8 mouse cellular contexts compared by ENCODE assay signal in the genomic region with DNA sequence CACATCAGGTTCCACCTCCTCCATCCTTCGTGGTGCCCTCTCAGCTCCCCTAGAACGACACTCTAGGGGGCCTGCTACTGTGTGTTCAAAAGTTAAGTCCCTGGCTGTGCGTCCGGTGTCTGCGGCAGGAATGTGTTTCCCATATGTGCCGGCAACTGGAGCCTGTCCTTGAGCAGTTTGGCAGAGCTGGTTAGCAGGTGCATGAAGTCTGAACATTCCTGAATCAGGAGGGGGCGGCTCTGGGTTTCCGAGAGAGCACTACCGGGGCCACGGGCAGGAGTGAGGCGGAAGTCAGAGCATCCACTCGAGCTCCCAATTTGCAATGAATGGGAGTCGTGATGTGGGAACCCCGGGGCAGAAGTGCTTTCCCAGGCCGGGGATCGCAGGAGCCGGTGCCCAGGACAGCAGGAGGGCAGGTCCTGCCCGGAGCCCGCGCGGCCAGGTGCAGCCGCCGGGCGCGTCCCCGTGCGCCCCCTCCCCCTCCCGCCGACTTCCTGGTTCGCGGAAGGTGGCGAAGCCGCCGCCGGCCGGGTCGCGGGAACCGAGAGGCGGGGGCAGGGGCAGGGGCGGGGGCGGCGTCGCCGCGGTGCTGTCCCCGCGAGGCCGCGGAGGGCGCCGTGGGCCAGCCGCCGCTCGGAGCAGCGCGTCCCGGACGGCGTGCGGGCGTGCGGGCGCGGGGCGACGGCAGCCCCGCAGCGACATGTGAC. TPM values are rescaled to one million over a fixed set of nuclear protein-coding genes. Genes with fewer than 3 reads are reported as not detected.
A peak's percentile ranks its signal among the peaks of the same experiment; 100 is the strongest.
DNase-seq lines count a peak whose midpoint lies in the region; ATAC-seq and TF ChIP-seq lines count a peak whose summit lies in the region.

Gene Dennd1b, plus strand, starts transcription at position 275 of the 707 bp plus-strand sequence.

- peak; percentile 68 for DNase-seq in embryonic facial prominence, embryonic 10.5 days (ENCODE audit: low spot score)
- DNase-seq in heart, adult 18-20 months, result peak; percentile 75 to 79
- DNase-seq in kidney, adult 18-20 months, result peak; percentile 83
- peak; percentile 81 for DNase-seq in limb, embryonic 11.5 days (ENCODE audit: low spot score)

- no peak for TF ChIP-seq CTCF in small intestine, adult 2 months (IDR thresholded peaks at IDR 0.05; ENCODE audit: extremely low read depth, insufficient read length, insufficient replicate concordance, low read depth, low read length)

- H3K36me3 ChIP-seq in erythroblast, embryonic 14.5 days (ENCODE audit: control insufficient read depth), result peaks cover 3% of the 10 kb centered on the region; the same call in 1 of the 2 replicates
- H3K36me3 ChIP-seq in embryonic facial prominence, embryonic 10.5 days (replicated peaks), result 0 out of 2 replicates have a peak, but pooled peaks cover 7% of the 10 kb centered on the region
- H3K36me3 ChIP-seq in limb, embryonic 11.5 days (ENCODE audit: control insufficient read depth, insufficient read depth, low read length), result no peaks in the 10 kb centered on the region
- peaks cover 7% of the 10 kb centered on the region; the same call in 1 of the 2 replicates for H3K36me3 ChIP-seq in midbrain, embryonic 12.5 days
- peaks cover 8% of the 10 kb centered on the region for H3K36me3 ChIP-seq in small intestine, adult 2 months (ENCODE audit: control insufficient read depth, insufficient read depth, low read length)

- peak within 1 kb of the TSS; percentile 92 for H3K27ac ChIP-seq in embryonic facial prominence, embryonic 10.5 days (replicated peaks)
- H3K27ac ChIP-seq in limb, embryonic 11.5 days (replicated peaks; ENCODE audit: low read depth, low read length), result peak within 1 kb of the TSS; percentile 87
- peak within 1 kb of the TSS; percentile 90 for H3K27ac ChIP-seq in midbrain, embryonic 12.5 days (replicated peaks)
- peak within 1 kb of the TSS; percentile 94 for H3K27ac ChIP-seq in small intestine, adult 2 months (ENCODE audit: insufficient read depth, low read depth, low read length)

- peaks cover 6% of the 10 kb centered on the region for H3K27me3 ChIP-seq in erythroblast, embryonic 14.5 days (ENCODE audit: control insufficient read depth)
- no peaks in the 10 kb centered on the region for H3K27me3 ChIP-seq in embryonic facial prominence, embryonic 10.5 days (replicated peaks; ENCODE audit: low read depth, poor library complexity, severe bottlenecking)
- no peaks in the 10 kb centered on the region for H3K27me3 ChIP-seq in limb, embryonic 11.5 days (ENCODE audit: control insufficient read depth, insufficient read depth, low read length)
- H3K27me3 ChIP-seq in midbrain, embryonic 12.5 days, result no peaks in the 10 kb centered on the region
- no peaks in the 10 kb centered on the region for H3K27me3 ChIP-seq in small intestine, adult 2 months (ENCODE audit: control insufficient read depth, insufficient read depth, low read length)

- peak within 1 kb of the TSS; percentile 64 for H3K4me2 ChIP-seq in limb, embryonic 11.5 days (ENCODE audit: low read depth, severe bottlenecking)
- H3K4me2 ChIP-seq in midbrain, embryonic 12.5 days (replicated peaks), result peak within 1 kb of the TSS; percentile 75

- peak; percentile 49; the same call in 1 of the 2 replicates for TF ChIP-seq POLR2A in small intestine, adult 2 months (IDR thresholded peaks at IDR 0.05; ENCODE audit: low read depth, low read length)

- no peak; the same call in 1 of the 2 replicates for ATAC-seq in erythroblast, adult 5-6 weeks (replicated peaks; ENCODE audit: low FRiP score, poor library complexity, severe bottlenecking)
- ATAC-seq in limb, embryonic 11.5 days (ENCODE audit: insufficient number of reproducible peaks, low FRiP score, low TSS enrichment, low read depth), result peak; percentile 84
- peak; percentile 76 for ATAC-seq in midbrain, embryonic 12.5 days (ENCODE audit: low FRiP score, low read depth)

- H3K9me3 ChIP-seq in erythroblast, embryonic 14.5 days (ENCODE audit: control insufficient read depth, low read length), result no peaks in the 10 kb centered on the region
- H3K9me3 ChIP-seq in embryonic facial prominence, embryonic 10.5 days, result no peaks in the 10 kb centered on the region
- no peaks in the 10 kb centered on the region for H3K9me3 ChIP-seq in limb, embryonic 11.5 days (ENCODE audit: control insufficient read depth, low read length)
- no peaks in the 10 kb centered on the region for H3K9me3 ChIP-seq in midbrain, embryonic 12.5 days

- under 1% methylated on average over 69 of the region's 69 CpGs for WGBS in embryonic facial prominence, embryonic 10.5 days
- WGBS in limb, embryonic 11.5 days, result under 1% methylated on average over 35 of the region's 69 CpGs
- WGBS in midbrain, embryonic 12.5 days, result 1% methylated on average over 58 of the region's 69 CpGs
- WGBS in small intestine, adult 2 months, result under 1% methylated on average over 68 of the region's 69 CpGs

- peak within 1 kb of the TSS; percentile 91 for H3K9ac ChIP-seq in limb, embryonic 11.5 days (ENCODE audit: low read length)
- H3K9ac ChIP-seq in midbrain, embryonic 12.5 days (replicated peaks), result peak within 1 kb of the TSS; percentile 96

- peaks cover 16% of the 10 kb centered on the region for H3K4me1 ChIP-seq in erythroblast, embryonic 14.5 days (ENCODE audit: control insufficient read depth)
- H3K4me1 ChIP-seq in embryonic facial prominence, embryonic 10.5 days, result peaks cover 9% of the 10 kb centered on the region
- H3K4me1 ChIP-seq in limb, embryonic 11.5 days (ENCODE audit: control insufficient read depth, insufficient read depth, low read length), result peaks cover 11% of the 10 kb centered on the region
- 0 out of 2 replicates have a peak, but pooled peaks cover 7% of the 10 kb centered on the region for H3K4me1 ChIP-seq in midbrain, embryonic 12.5 days
- H3K4me1 ChIP-seq in small intestine, adult 2 months (ENCODE audit: control insufficient read depth, insufficient read depth, insufficient read length, low read length), result peaks cover 11% of the 10 kb centered on the region; the same call in 1 of the 2 replicates

- peak within 1 kb of the TSS; percentile 80 for H3K4me3 ChIP-seq in erythroblast, embryonic 14.5 days (replicated peaks)
- peak within 1 kb of the TSS; percentile 88 for H3K4me3 ChIP-seq in embryonic facial prominence, embryonic 10.5 days
- peak within 1 kb of the TSS; percentile 66 for H3K4me3 ChIP-seq in limb, embryonic 11.5 days (ENCODE audit: low read depth, low read length)
- H3K4me3 ChIP-seq in midbrain, embryonic 12.5 days, result peak within 1 kb of the TSS; percentile 92
- peak within 1 kb of the TSS; percentile 94 for H3K4me3 ChIP-seq in small intestine, adult 2 months (ENCODE audit: low read depth, low read length)

RNA-seq across cellular contexts. Expression of gene Dennd1b, which starts in this region (rescaled TPM):
- polyA plus RNA-seq in erythroblast, embryonic 14.5 days (2012), result 0.01 TPM in 1 of 2 replicates, not detected in the other
- 6.3 and 10.0 TPM in 2 replicates for total RNA-seq in erythroblast, adult 5-6 weeks (2015; ENCODE audit: low replicate concordance)
- 2.9 and 4.5 TPM in 2 replicates for total RNA-seq in erythroblast, adult 5-6 weeks (2017; ENCODE audit: low replicate concordance)
- polyA plus RNA-seq in embryonic facial prominence, embryonic 10.5 days (2016; fragmentation: Nextera tagmentation; extraction: Ambion mirVana), result 6.3 and 6.7 TPM in 2 replicates
- 10 to 100 TPM; 20.6 to 21.9 TPM for total RNA-seq in heart, adult 18-20 months (2021)
- polyA plus RNA-seq in limb, embryonic 11.5 days (2014; fragmentation: Nextera tagmentation; extraction: Ambion mirVana), result 10.5 and 11.6 TPM in 2 replicates
- 15.3 and 18.8 TPM in 2 replicates for polyA plus RNA-seq in midbrain, embryonic 12.5 days (2016; fragmentation: Nextera tagmentation; extraction: Ambion mirVana)
- 8.4 and 13.6 TPM in 2 replicates for polyA plus RNA-seq in small intestine, adult 2 months (2012; rRNA removed)
